Mouse (Mus musculus): ENCODE measurements around the gene 1700056E22Rik. TPM values are rescaled to one million over a fixed set of nuclear protein-coding genes. Genes with fewer than 3 reads are reported as not detected.

Gene 1700056E22Rik
- total RNA-seq, 2 experiments from 2014 or later: not detected

GRCm38 (mm10) chr1:184052331-184052730, 18.2 kb upstream of the 1700056E22Rik start:
- ATAC-seq (replicated peaks; ENCODE audit: poor library complexity, severe bottlenecking): peak; percentile 11; the same call in 1 of the 2 replicates

GRCm38 (mm10) chr1:184051824-184052223, 17.7 kb upstream of the 1700056E22Rik start:
- no peak for ATAC-seq (replicated peaks; ENCODE audit: poor library complexity, severe bottlenecking)

GRCm38 (mm10) chr1:184051286-184051685, 17.2 kb upstream of the 1700056E22Rik start:
- ATAC-seq (replicated peaks; ENCODE audit: poor library complexity, severe bottlenecking): no peak

- ATAC-seq (replicated peaks; ENCODE audit: poor library complexity, severe bottlenecking): peak; percentile 73
These were observed 14.7 kb upstream of the 1700056E22Rik start for GRCm38 (mm10) chr1:184048675-184049418.

- no peak for ATAC-seq (replicated peaks; ENCODE audit: poor library complexity, severe bottlenecking)
These were observed 13.7 kb upstream of the 1700056E22Rik start for GRCm38 (mm10) chr1:184047818-184048217.

GRCm38 (mm10) chr1:184046070-184046677, 12.1 kb upstream of the 1700056E22Rik start:
- peak; percentile 45 for ATAC-seq (replicated peaks; ENCODE audit: poor library complexity, severe bottlenecking)

- ATAC-seq (replicated peaks; ENCODE audit: poor library complexity, severe bottlenecking): no peak
These were observed 9.3 kb upstream of the 1700056E22Rik start for GRCm38 (mm10) chr1:184043391-184043790.

GRCm38 (mm10) chr1:184042745-184043144, 8.6 kb upstream of the 1700056E22Rik start:
- no peak for ATAC-seq (replicated peaks; ENCODE audit: poor library complexity, severe bottlenecking)

GRCm38 (mm10) chr1:184041778-184042573, 7.9 kb upstream of the 1700056E22Rik start:
- no peak for ATAC-seq (replicated peaks; ENCODE audit: poor library complexity, severe bottlenecking)

GRCm38 (mm10) chr1:184040906-184041305, 6.8 kb upstream of the 1700056E22Rik start:
- no peak for ATAC-seq (replicated peaks; ENCODE audit: poor library complexity, severe bottlenecking)

- ATAC-seq (replicated peaks; ENCODE audit: poor library complexity, severe bottlenecking): no peak
These were observed 6.1 kb upstream of the 1700056E22Rik start for GRCm38 (mm10) chr1:184040181-184040580.

GRCm38 (mm10) chr1:184039301-184039700, 5.2 kb upstream of the 1700056E22Rik start:
- no peak for ATAC-seq (replicated peaks; ENCODE audit: poor library complexity, severe bottlenecking)

- ATAC-seq (replicated peaks; ENCODE audit: poor library complexity, severe bottlenecking): no peak
These were observed 3.7 kb upstream of the 1700056E22Rik start for GRCm38 (mm10) chr1:184037802-184038201.

- no peak for ATAC-seq (replicated peaks; ENCODE audit: poor library complexity, severe bottlenecking)
These were observed 1.3 kb upstream of the 1700056E22Rik start for GRCm38 (mm10) chr1:184035346-184035903.

GRCm38 (mm10) chr1:184034741-184035181, 660 bp upstream of the 1700056E22Rik start:
- no peak for ATAC-seq (replicated peaks; ENCODE audit: poor library complexity, severe bottlenecking)

- peak; percentile 49 for ATAC-seq (replicated peaks; ENCODE audit: poor library complexity, severe bottlenecking)
These were observed 601 bp downstream of the 1700056E22Rik start for GRCm38 (mm10) chr1:184033390-184034010.

GRCm38 (mm10) chr1:184032682-184033389, 1.3 kb downstream of the 1700056E22Rik start:
- no peak for ATAC-seq (replicated peaks; ENCODE audit: poor library complexity, severe bottlenecking)

- ATAC-seq (replicated peaks; ENCODE audit: poor library complexity, severe bottlenecking): no peak
These were observed 3.9 kb downstream of the 1700056E22Rik start for GRCm38 (mm10) chr1:184030070-184030802.

- ATAC-seq (replicated peaks; ENCODE audit: poor library complexity, severe bottlenecking): peak; percentile 61
These were observed 7.1 kb downstream of the 1700056E22Rik start for GRCm38 (mm10) chr1:184027039-184027438.
